ENCODE assay signal across 21 mouse cellular contexts in genomic region chr2:78011821-78012220, GRCm38 (mm10).
"Had no signal": no experiment of that assay in that cellular context is flagged by ENCODE, and none has a peak within 500 bp of the region (broad histone marks: within the 10 kb centered on the region; RNA-seq: fewer than 3 reads in every experiment).

No protein-coding gene starts in this region.

- DNase-seq: liver, postnatal 0 days; lung, adult 2 months; lung, postnatal 14 days; lung, postnatal 36 days; midbrain, embryonic 14.5 days; retina, postnatal 1 day; right cerebral cortex, adult 18-20 months; spleen, adult 18-20 months; thymus, adult 18-20 months; thymus, postnatal 14 days; thymus, postnatal 36 days had no signal

- H3K27me3 ChIP-seq: lung, embryonic 15.5 days; midbrain, embryonic 12.5 days; neural tube, embryonic 13.5 days; neural tube, embryonic 15.5 days had no signal

- H3K9ac ChIP-seq: liver, postnatal 0 days; lung, embryonic 15.5 days; midbrain, embryonic 12.5 days; neural tube, embryonic 13.5 days; neural tube, embryonic 15.5 days had no signal

- H3K27ac ChIP-seq: lung, embryonic 15.5 days; macrophage; midbrain, embryonic 10.5 days; midbrain, embryonic 12.5 days; neural tube, embryonic 13.5 days; neural tube, embryonic 15.5 days had no signal

- H3K9me3 ChIP-seq: lung, embryonic 15.5 days; megakaryocyte, embryonic 14.5 days; midbrain, embryonic 10.5 days; midbrain, embryonic 12.5 days; neural tube, embryonic 13.5 days; neural tube, embryonic 15.5 days had no signal

- H3K4me3 ChIP-seq: lung, embryonic 15.5 days; megakaryocyte, embryonic 14.5 days; midbrain, embryonic 10.5 days; midbrain, embryonic 12.5 days; myocyte; neural tube, embryonic 13.5 days; neural tube, embryonic 15.5 days had no signal

- ATAC-seq: liver, postnatal 0 days; lung, postnatal 0 days; midbrain, embryonic 16.5 days had no signal

- H3K4me2 ChIP-seq: lung, embryonic 15.5 days; midbrain, embryonic 12.5 days; neural tube, embryonic 13.5 days; neural tube, embryonic 15.5 days had no signal

- H3K36me3 ChIP-seq: lung, embryonic 15.5 days; midbrain, embryonic 10.5 days; midbrain, embryonic 12.5 days; neural tube, embryonic 13.5 days; neural tube, embryonic 15.5 days had no signal

- H3K4me1 ChIP-seq: lung, embryonic 15.5 days; megakaryocyte, embryonic 14.5 days; midbrain, embryonic 10.5 days; midbrain, embryonic 12.5 days; neural tube, embryonic 13.5 days; neural tube, embryonic 15.5 days had no signal
